11 mouse cellular contexts compared by ENCODE assay signal in genomic region chr2:145457106-145457747, GRCm38 (mm10).
DNase-seq lines count a peak whose midpoint lies in the region; ATAC-seq and TF ChIP-seq lines count a peak whose summit lies in the region.
"Had no signal": no experiment of that assay in that cellular context is flagged by ENCODE, and none has a peak within 500 bp of the region (broad histone marks: within the 10 kb centered on the region; RNA-seq: fewer than 3 reads in every experiment).

No protein-coding gene starts in this region.

- peak; percentile 37 for TF ChIP-seq CTCF in liver, postnatal 0 days (IDR thresholded peaks at IDR 0.05; ENCODE audit: low read depth)

- no peaks in the 10 kb centered on the region for H3K9me3 ChIP-seq in liver, postnatal 0 days (ENCODE audit: low read length)
- H3K9me3 ChIP-seq in liver, embryonic 12.5 days (replicated peaks): no peaks in the 10 kb centered on the region
- no peaks in the 10 kb centered on the region for H3K9me3 ChIP-seq in embryonic facial prominence, embryonic 11.5 days (replicated peaks; ENCODE audit: control insufficient read depth, low read length)
- H3K9me3 ChIP-seq: hindbrain, embryonic 12.5 days; liver, embryonic 15.5 days; neural tube, embryonic 13.5 days had no signal

- no peak overlapping the region for H3K27ac ChIP-seq in liver, postnatal 0 days (ENCODE audit: low read depth)
- H3K27ac ChIP-seq in liver, embryonic 12.5 days: no peak overlapping the region
- no peak overlapping the region for H3K27ac ChIP-seq in embryonic facial prominence, embryonic 11.5 days (replicated peaks; ENCODE audit: low read depth, low read length)
- H3K27ac ChIP-seq: hindbrain, embryonic 12.5 days; liver, embryonic 15.5 days; neural tube, embryonic 13.5 days had no signal

- no peak overlapping the region for H3K4me2 ChIP-seq in liver, postnatal 0 days (ENCODE audit: low read depth, low read length)
- no peak overlapping the region for H3K4me2 ChIP-seq in liver, embryonic 12.5 days
- no peak overlapping the region for H3K4me2 ChIP-seq in embryonic facial prominence, embryonic 11.5 days (ENCODE audit: low read depth, low read length)
- H3K4me2 ChIP-seq: hindbrain, embryonic 12.5 days; liver, embryonic 15.5 days; neural tube, embryonic 13.5 days had no signal

- no peak for TF ChIP-seq EP300 in liver, postnatal 0 days (IDR thresholded peaks at IDR 0.05; ENCODE audit: low read depth)

- no peaks in the 10 kb centered on the region for H3K4me1 ChIP-seq in liver, postnatal 0 days (ENCODE audit: insufficient read depth)
- H3K4me1 ChIP-seq in liver, embryonic 12.5 days: no peaks in the 10 kb centered on the region
- H3K4me1 ChIP-seq in embryonic facial prominence, embryonic 11.5 days (ENCODE audit: control insufficient read depth, insufficient read depth, low read length): no peaks in the 10 kb centered on the region
- H3K4me1 ChIP-seq: hindbrain, embryonic 12.5 days; liver, embryonic 15.5 days had no signal

- H3K9ac ChIP-seq in liver, postnatal 0 days (replicated peaks): no peak overlapping the region
- H3K9ac ChIP-seq in liver, embryonic 12.5 days: no peak overlapping the region
- H3K9ac ChIP-seq in embryonic facial prominence, embryonic 11.5 days (replicated peaks; ENCODE audit: low read length): no peak overlapping the region
- H3K9ac ChIP-seq: hindbrain, embryonic 12.5 days; liver, embryonic 15.5 days; neural tube, embryonic 13.5 days had no signal

- no peaks in the 10 kb centered on the region for H3K36me3 ChIP-seq in liver, postnatal 0 days (replicated peaks; ENCODE audit: insufficient read depth, low read length)
- H3K36me3 ChIP-seq in liver, embryonic 12.5 days: no peaks in the 10 kb centered on the region
- H3K36me3 ChIP-seq in embryonic facial prominence, embryonic 11.5 days (replicated peaks; ENCODE audit: control insufficient read depth, insufficient read depth, low read depth, low read length): no peaks in the 10 kb centered on the region
- H3K36me3 ChIP-seq: hindbrain, embryonic 12.5 days; liver, embryonic 15.5 days; neural tube, embryonic 13.5 days had no signal

- H3K4me3 ChIP-seq in liver, postnatal 0 days (ENCODE audit: low read depth, low read length): no peak overlapping the region
- no peak overlapping the region for H3K4me3 ChIP-seq in liver, embryonic 12.5 days
- no peak overlapping the region for H3K4me3 ChIP-seq in embryonic facial prominence, embryonic 11.5 days (ENCODE audit: low read depth, low read length)
- H3K4me3 ChIP-seq: hindbrain, embryonic 12.5 days; liver, embryonic 15.5 days; neural tube, embryonic 13.5 days had no signal

- no peak for DNase-seq in liver, postnatal 0 days
- DNase-seq in R1 (ENCODE audit: low read depth, low spot score): peak; percentile 22
- DNase-seq in embryonic facial prominence, embryonic 11.5 days (ENCODE audit: low spot score): peak; percentile 36
- DNase-seq in retina, embryonic 14.5 days (ENCODE audit: low spot score): peak; percentile 38
- no peak for DNase-seq in gastrocnemius, postnatal 25 days
- DNase-seq in adrenal gland, postnatal 10 days: no peak
- DNase-seq: spleen, adult 18-20 months had no signal

- H3K27me3 ChIP-seq in liver, postnatal 0 days (ENCODE audit: insufficient read depth, low read length): no peaks in the 10 kb centered on the region
- H3K27me3 ChIP-seq in liver, embryonic 12.5 days (replicated peaks): no peaks in the 10 kb centered on the region
- H3K27me3 ChIP-seq in embryonic facial prominence, embryonic 11.5 days (ENCODE audit: control insufficient read depth, insufficient read depth, low read length): no peaks in the 10 kb centered on the region
- H3K27me3 ChIP-seq: hindbrain, embryonic 12.5 days; liver, embryonic 15.5 days; neural tube, embryonic 13.5 days had no signal

- ATAC-seq in liver, postnatal 0 days: no peak
- ATAC-seq in liver, embryonic 12.5 days: no peak
- no peak for ATAC-seq in embryonic facial prominence, embryonic 11.5 days (replicated peaks; ENCODE audit: insufficient number of reproducible peaks, low FRiP score, low TSS enrichment, low read depth)

- 55% methylated on average over 8 of the region's 8 CpGs for WGBS in liver, postnatal 0 days (ENCODE audit: insufficient replicate concordance)
- WGBS in liver, embryonic 12.5 days (ENCODE audit: insufficient replicate concordance): 48% methylated on average over 8 of the region's 8 CpGs
- WGBS in embryonic facial prominence, embryonic 11.5 days: 35% methylated on average over 8 of the region's 8 CpGs

Comparison
In these comparisons a context has a peak if more than half of its experiments do, and no peak if none do; other contexts are left out.
1. DNase-seq: peak in R1 (single experiment), embryonic facial prominence, embryonic 11.5 days (single experiment) and retina, embryonic 14.5 days (single experiment); none in liver, postnatal 0 days (single experiment), gastrocnemius, postnatal 25 days (single experiment) and adrenal gland, postnatal 10 days (single experiment).